Mouse (Mus musculus): ENCODE data around the gene Cdk17. TPM values are rescaled to one million over a fixed set of nuclear protein-coding genes. Genes with fewer than 3 reads are reported as not detected.
A peak's percentile ranks its signal among the peaks of the same experiment; 100 is the strongest.

The Cdk17 gene
- total RNA-seq, 2 experiments from 2014 or later: 37.5 to 38.0 TPM

DNA sequence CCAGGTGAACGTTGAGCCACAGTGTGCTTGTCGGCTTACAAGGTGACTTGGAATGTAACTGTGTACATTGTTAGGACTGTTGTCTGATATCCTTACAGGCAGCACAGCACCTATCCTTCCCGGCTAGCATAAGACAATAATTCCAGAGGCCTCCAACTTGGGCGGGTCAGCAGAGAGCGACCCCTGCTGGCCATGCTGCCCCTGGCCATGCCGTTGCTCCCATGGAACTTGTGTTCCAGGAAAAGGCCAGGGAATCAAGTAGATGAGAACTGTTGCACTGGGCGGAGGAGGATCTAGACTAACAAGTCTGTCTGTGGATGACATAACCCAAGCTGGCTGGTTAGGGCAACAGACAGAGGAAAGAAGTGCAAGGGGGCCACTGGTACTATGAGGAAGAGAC, 130.7 kb downstream of the Cdk17 start:
- DNase-seq: peak; percentile 84

DNA sequence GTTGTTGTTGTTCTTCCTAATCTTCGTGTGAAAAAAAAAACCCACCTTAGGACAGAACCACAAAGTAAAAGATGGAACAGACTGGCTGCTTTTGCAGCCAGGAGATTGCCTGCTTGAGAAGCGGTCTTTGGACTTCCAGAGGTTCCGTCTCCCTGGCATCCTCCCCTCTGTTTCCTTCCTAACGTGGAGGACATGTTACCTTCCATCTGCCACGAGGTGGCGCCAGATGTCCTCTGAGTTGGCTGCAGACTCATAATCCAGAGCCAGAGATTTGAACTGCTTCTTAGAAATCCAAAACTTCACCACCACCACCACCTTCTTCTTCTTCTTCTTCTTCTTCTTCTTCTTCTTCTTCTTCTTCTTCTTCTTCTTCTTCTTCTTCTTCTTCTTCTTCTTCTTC, 131.2 kb downstream of the Cdk17 start:
- peak; percentile 92 for DNase-seq

DNA sequence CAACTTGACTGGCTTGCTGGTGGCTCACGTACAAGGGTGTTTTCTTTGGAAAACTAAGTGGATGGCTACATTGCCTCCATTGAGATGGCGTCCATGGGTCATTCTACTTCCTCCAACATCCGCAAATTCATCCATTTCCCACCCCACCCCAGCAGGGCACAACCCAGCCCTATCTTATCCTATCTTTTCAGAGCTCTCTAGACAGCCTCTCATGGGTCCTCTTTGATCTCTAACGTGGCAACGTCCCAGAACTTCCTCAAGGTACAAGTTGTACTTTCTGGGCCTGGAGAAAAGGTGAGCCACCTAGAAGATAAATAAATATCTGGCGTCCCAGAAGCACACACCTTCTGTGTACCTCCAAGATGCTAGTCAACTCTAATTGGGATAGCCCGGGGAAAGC, 132.9 kb downstream of the Cdk17 start:
- DNase-seq: no peak

- no peak for DNase-seq
Observed at GRCm38 (mm10) chr10:93294547-93295219, 134.0 kb downstream of the Cdk17 start.

- DNase-seq: no peak
Observed at GRCm38 (mm10) chr10:93297774-93298173, 137.1 kb downstream of the Cdk17 start.

DNA sequence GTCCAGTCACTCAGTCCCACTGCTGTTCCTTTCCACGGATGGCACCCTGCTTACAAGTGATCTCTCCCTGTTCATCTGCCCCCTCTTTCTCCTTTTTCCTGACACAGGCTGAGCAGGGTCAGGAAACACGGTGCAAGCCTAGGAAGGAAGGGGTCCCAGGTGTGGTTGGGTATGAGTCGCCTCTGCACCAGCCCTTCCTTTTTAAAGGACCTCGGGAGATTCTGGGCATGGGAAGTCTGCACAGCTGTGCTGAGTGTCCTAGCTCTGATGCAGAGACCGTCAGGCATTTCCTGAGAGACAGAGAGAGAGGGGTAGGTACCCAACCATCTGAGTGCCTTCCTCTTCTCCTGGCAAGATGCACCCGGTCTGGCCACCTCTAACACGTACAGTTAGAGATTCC, 137.5 kb downstream of the Cdk17 start:
- no peak for DNase-seq

GRCm38 (mm10) chr10:93301831-93302230, 141.2 kb downstream of the Cdk17 start:
- DNase-seq: no peak

GRCm38 (mm10) chr10:93303231-93303630, 142.6 kb downstream of the Cdk17 start:
- DNase-seq: no peak

DNA sequence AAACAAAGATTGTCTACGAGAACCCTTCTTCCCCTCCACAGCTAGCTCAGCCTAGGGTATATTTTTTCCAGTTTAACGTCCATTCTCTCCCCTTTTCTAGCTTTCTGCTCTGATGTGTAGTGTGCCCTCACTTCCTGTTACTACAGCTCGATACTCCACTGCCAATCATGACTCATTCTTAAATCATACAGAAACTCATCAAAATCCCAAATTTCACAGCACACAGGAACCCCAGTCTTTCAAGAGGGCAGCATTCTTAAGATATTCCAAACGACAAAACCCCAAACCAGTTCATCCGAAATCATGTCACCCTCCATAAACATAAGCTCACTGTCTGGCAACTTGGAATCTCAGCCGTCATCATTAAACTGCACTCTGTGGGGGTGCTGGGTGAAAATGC, 145.3 kb downstream of the Cdk17 start:
- DNase-seq: no peak

DNA sequence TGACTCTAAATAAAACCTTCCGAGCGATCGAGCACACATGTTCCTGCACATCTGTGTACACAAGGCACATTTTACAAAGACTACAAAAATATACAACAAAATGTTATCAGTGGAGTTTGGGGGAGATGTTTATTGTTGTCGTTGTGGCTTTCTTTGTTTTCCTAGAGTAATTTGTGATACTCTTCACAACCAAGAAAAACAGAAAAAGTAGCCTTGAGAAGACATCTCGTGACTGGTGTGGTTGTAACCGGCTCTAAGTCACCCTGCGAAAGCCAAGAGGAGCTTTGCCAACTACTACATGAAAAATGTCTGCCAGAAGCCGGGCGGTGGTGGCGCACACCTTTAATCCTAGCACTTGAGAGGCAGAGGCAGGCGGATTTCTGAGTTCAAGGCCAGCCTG, 145.7 kb downstream of the Cdk17 start:
- DNase-seq: no peak

DNA sequence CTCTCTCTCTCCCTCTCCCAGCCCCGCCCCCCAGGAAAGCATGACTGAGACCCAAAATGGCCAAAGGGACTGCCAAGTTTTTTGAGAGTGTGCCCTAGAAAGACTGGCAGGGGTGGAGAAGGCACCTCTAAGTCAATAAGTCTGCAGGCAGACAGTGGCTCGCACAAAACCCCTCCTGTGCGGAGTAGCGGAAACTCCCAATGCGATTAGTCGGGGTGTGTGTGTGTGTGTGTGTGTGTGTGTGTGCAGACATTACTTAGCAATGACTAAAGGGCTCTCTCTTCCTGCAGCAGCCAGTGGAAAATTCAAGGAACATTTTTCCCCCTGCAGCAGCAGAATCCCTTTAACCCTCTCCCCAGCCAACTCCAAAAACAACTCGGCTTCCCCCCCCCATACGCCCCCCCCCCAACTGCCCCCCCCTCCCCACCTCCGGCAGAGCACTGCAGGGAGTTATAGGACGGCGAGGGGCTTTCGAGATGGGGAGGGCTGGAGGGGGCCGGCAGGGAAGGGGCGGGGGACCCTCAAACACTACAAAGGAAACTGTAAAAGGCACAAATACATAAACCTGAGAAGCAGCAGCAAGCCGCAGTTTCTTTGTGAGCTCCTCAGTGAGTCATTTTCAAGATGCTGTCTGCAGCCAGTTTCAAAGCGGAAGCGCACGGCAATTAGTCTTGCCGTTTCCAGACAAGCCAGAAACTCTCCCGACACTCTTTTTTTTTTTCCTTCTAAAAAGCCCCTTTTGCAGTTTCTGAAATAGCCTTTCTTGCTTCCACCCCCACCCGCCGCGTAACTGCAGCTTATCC, 148.7 kb downstream of the Cdk17 start:
- peak; percentile 68 for DNase-seq

DNA sequence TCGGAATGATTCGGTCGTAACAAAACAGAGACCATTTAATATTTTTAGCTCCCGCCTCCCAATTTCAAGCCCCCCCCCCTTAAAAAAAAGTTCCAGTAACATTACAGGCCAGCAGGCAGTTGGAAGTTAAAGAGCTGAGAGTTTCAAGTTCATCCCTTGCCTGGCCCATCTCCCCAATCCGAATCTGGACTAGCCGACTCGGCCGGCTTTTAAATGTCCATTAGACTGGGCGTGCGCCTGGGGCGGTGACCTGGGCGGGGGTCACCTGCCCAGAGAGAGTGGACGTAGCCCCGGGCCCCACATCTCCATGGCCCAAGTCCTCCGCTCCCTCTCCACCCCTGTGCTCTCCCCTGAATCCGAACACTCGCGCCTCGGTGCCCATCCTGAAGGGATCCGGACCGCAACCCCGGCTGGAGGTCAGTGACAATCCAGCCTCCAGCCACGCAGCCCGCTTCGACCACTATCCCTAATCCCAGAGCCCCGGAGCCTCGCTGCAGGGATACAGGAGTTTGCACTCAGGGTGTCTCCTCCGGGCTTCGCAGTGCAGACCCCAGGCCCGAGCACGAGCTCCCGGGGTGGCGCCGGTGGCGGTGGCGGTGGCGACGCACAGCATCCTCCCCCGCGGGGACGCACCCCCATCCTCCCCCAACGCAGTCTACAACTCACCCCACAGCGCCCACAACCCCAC, 149.4 kb downstream of the Cdk17 start:
- peak; percentile 44 for DNase-seq

GRCm38 (mm10) chr10:93310721-93311411, 150.2 kb downstream of the Cdk17 start, which contains the start of gene Elk3:
TSS of gene Elk3 (minus strand) at chr10:93311135.
- peak; percentile 72 for DNase-seq

- DNase-seq: no peak
Observed at GRCm38 (mm10) chr10:93311576-93311975, 150.9 kb downstream of the Cdk17 start.

Small RNA genes lying within 50 kb of the gene (microRNA-seq; reads per million reads assigned to microRNA genes)
- 0 reads per million in 2 experiments for gene Mir1931

Other genes starting within 250 kb of the Cdk17 start
- gene Cfap54, start 79.3 kb upstream of the Cdk17 start, total RNA-seq (2021): under 1 TPM; 0.45 to 0.79 TPM
- 100 to 1,000 TPM; 102 to 103 TPM for gene Elk3, start 150.3 kb downstream of the Cdk17 start, total RNA-seq (2021)

Measured in heart, postnatal 4 days (tissue).